Mouse (Mus musculus) testis, adult 2 months (tissue): ENCODE measurements around the gene Grin2b.

Experiments used
- CTCF ChIP-seq: fragments of 200-500 bp; IDR thresholded peaks from 2 replicates; pipeline ENCODE4 v1.5.1; 2012; ENCODE audit warnings: low read depth, mild to moderate bottlenecking, inconsistent platforms, low read length, moderate library complexity; ENCODE audit not compliant: control insufficient read depth, insufficient read depth, insufficient replicate concordance
- POLR2A ChIP-seq: fragments of 200-500 bp; IDR thresholded peaks from 2 replicates; pipeline ENCODE4 v1.6.1; 2012; ENCODE audit warnings: low read depth, mild to moderate bottlenecking, inconsistent platforms, low read length, moderate library complexity; ENCODE audit not compliant: control insufficient read depth

DNA sequence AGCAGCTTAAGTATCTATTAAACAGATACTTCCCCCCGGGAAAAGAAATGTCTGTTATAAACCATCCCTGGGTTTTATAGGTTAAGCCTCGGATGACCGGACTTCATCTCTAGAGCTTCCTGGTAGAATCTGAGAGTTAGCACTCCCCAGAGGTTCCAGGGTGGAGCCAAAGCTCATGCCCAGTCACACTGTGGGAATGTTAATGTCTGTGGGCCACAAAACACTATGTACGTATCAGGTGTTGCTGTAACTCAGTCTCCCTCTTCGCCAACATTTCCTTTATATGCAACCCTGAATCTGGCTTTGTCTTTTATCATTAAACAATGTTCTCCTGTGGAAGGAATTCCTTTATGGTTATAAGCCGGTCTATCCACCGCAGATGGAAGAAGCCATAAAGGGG, 343.9 kb downstream of the Grin2b start:
- TF ChIP-seq CTCF = no peak
- no peak for TF ChIP-seq POLR2A
